Mouse (Mus musculus): Measurements from ENCODE around the gene Myt1l. TPM values are rescaled to one million over a fixed set of nuclear protein-coding genes. Genes with fewer than 3 reads are reported as not detected.

The Myt1l gene
- total RNA-seq, 2 experiments from 2014 or later = not detected

GRCm38 (mm10) chr12:29561222-29561621, 33.0 kb downstream of the Myt1l start:
- DNase-seq (ENCODE audit: low spot score) = no peak

GRCm38 (mm10) chr12:29569311-29569710, 41.1 kb downstream of the Myt1l start:
- no peak for DNase-seq (ENCODE audit: low spot score)

- no peak for DNase-seq (ENCODE audit: low spot score)
These were observed 42.2 kb downstream of the Myt1l start for GRCm38 (mm10) chr12:29570351-29570750.

- DNase-seq (ENCODE audit: low spot score) = no peak
These were observed 43.4 kb downstream of the Myt1l start for GRCm38 (mm10) chr12:29571613-29572012.

- DNase-seq (ENCODE audit: low spot score) = no peak
These were observed 65.6 kb downstream of the Myt1l start for GRCm38 (mm10) chr12:29593787-29594186.

GRCm38 (mm10) chr12:29599916-29600315, 71.7 kb downstream of the Myt1l start:
- no peak for DNase-seq (ENCODE audit: low spot score)

GRCm38 (mm10) chr12:29601223-29601622, 73.0 kb downstream of the Myt1l start:
- DNase-seq (ENCODE audit: low spot score) = no peak

GRCm38 (mm10) chr12:29604659-29605058, 76.5 kb downstream of the Myt1l start:
- DNase-seq (ENCODE audit: low spot score) = no peak

GRCm38 (mm10) chr12:29605124-29605523, 76.9 kb downstream of the Myt1l start:
- DNase-seq (ENCODE audit: low spot score) = no peak

- no peak for DNase-seq (ENCODE audit: low spot score)
These were observed 78.0 kb downstream of the Myt1l start for GRCm38 (mm10) chr12:29606221-29606620.

GRCm38 (mm10) chr12:29617746-29618145, 89.6 kb downstream of the Myt1l start:
- no peak for DNase-seq (ENCODE audit: low spot score)

GRCm38 (mm10) chr12:29621530-29621929, 93.3 kb downstream of the Myt1l start:
- no peak for DNase-seq (ENCODE audit: low spot score)

GRCm38 (mm10) chr12:29627956-29628750, 100.0 kb downstream of the Myt1l start:
- DNase-seq (ENCODE audit: low spot score) = no peak

GRCm38 (mm10) chr12:29629875-29630538, 101.8 kb downstream of the Myt1l start:
- DNase-seq (ENCODE audit: low spot score) = no peak

- DNase-seq (ENCODE audit: low spot score) = no peak
These were observed 106.3 kb downstream of the Myt1l start for GRCm38 (mm10) chr12:29634509-29634908.

GRCm38 (mm10) chr12:29639543-29640196, 111.5 kb downstream of the Myt1l start:
- DNase-seq (ENCODE audit: low spot score) = no peak

- DNase-seq (ENCODE audit: low spot score) = no peak
These were observed 112.0 kb downstream of the Myt1l start for GRCm38 (mm10) chr12:29640201-29640600.

GRCm38 (mm10) chr12:29642915-29643314, 114.7 kb downstream of the Myt1l start:
- no peak for DNase-seq (ENCODE audit: low spot score)

GRCm38 (mm10) chr12:29644091-29644490, 115.9 kb downstream of the Myt1l start:
- no peak for DNase-seq (ENCODE audit: low spot score)

- no peak for DNase-seq (ENCODE audit: low spot score)
These were observed 116.5 kb downstream of the Myt1l start for GRCm38 (mm10) chr12:29644721-29645120.

GRCm38 (mm10) chr12:29649510-29650152, 121.4 kb downstream of the Myt1l start:
- DNase-seq (ENCODE audit: low spot score) = no peak

- no peak for DNase-seq (ENCODE audit: low spot score)
These were observed 124.3 kb downstream of the Myt1l start for GRCm38 (mm10) chr12:29652516-29652915.
